Mouse (Mus musculus): ENCODE measurements at regions not wholly inside any gene's neighbourhood (a gene's known extent, or its start where the extent isn't known, plus 50 kb on each side); places are given as distances from the start of the nearest gene placed in this dataset.

DNA sequence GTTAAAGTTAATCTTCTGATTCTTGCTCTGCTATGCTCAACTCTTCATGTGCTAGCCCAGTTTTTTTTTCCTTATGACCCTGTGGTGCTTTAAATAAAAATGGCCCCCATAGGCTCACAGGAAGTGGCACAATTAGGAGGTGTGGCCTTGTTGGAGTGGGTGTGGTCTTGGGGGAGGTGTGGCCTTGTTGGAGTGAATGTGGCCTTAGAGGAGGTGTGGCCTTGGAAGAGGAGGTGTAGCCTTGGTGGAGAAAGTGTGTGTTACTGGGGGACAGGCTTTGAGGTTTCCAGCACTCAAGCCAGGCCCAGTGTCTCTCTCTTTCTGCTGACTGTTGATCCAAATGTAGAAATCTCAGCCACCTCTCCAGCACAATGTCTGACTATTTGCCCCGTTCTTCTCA, 186.0 kb upstream of the Rhobtb1 start:
- H3K4me2 ChIP-seq, result no peak overlapping the region
- no peaks in the 10 kb centered on the region for H3K36me3 ChIP-seq
- H3K27ac ChIP-seq, result no peak overlapping the region
- peaks cover 6% of the 10 kb centered on the region; the same call in 1 of the 2 replicates for H3K9me3 ChIP-seq (replicated peaks)
- H3K4me1 ChIP-seq (replicated peaks), result no peaks in the 10 kb centered on the region
- H3K9ac ChIP-seq, result no peak overlapping the region
- no peak for ATAC-seq (ENCODE audit: low read depth)
- H3K4me3 ChIP-seq (replicated peaks), result no peak overlapping the region
- WGBS (ENCODE audit: insufficient replicate concordance), result 62% methylated on average over 1 of the region's 1 CpGs
- H3K27me3 ChIP-seq, result no peaks in the 10 kb centered on the region
- no peak for DNase-seq

DNA sequence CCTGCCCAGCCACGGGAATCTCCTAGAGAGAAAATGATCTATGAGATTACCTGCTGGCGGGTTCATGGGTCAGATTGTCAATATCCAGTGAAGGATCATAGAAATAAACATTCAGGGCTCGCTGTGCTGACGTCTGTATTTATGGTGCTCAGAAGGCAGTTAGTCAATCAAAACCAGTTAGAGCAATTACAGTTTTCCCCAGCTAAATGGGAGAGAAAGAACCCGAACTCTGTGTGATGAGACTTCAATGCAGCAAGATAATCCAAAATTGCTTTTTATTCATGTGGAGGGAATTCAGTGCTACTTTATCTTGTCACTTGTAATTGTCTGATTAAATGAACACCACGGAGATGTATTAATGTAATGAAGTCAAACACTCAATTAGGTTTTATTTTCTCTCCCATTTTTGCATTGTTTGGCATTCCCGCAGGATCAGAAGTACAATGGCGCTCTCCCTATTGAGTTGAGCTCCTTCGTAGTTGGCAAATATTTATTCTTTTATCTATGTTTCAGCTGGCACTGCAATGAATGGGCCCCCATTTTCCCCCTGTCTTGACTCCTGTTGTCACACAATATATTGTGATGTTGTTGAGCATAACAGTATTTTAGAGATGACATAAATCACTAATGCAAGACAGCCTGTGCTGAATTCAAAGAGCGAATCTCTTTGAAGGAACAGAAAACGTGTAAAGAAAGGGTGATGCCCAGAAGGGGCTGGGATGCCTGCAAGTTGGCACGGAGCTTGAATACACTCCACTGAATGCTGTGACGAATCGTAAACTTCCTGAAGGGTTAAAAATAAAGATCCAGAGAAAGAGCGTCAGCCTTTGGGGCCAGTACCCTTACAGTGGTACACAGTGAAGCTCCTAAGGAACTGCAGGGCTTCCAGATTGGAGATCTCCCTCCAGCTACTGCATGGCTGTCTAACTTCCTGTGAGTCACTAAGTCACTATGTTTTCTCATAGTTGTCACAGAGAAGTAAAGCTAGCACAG, 183.0 kb upstream of the Rhobtb1 start:
- WGBS (ENCODE audit: insufficient replicate concordance), result 66% methylated on average over 15 of the region's 15 CpGs
- H3K36me3 ChIP-seq, result no peaks in the 10 kb centered on the region
- H3K4me1 ChIP-seq (replicated peaks), result no peaks in the 10 kb centered on the region
- no peaks in the 10 kb centered on the region for H3K27me3 ChIP-seq
- no peak for DNase-seq
- no peak for ATAC-seq (ENCODE audit: low read depth)
- no peak overlapping the region for H3K4me3 ChIP-seq (replicated peaks)
- no peak overlapping the region for H3K4me2 ChIP-seq
- H3K27ac ChIP-seq, result no peak overlapping the region
- no peak overlapping the region for H3K9ac ChIP-seq
- H3K9me3 ChIP-seq (replicated peaks), result peaks cover 6% of the 10 kb centered on the region; the same call in 1 of the 2 replicates

DNA sequence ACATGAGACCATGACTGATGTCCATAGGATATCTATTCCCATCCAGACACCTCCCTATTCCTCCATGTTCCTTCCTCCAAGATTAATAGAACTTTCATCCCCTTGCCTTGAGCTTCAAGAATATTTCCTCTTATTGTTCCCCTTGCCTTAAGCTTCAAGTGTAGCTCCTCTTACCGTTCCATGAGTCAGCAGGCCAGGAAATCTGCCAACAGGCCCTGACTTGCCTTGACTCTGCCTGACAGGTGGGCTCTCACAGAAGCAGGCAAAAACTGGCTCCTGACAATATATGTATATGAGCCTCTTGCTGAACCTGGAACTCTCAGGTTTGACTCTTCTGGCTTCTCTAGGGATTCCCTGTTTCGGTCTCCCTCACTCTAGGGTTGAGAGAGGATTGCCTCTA, 180.7 kb upstream of the Rhobtb1 start:
- Histone ChIP-seq H3K27ac (no peak overlapping the region), H3K36me3 (no peaks in the 10 kb centered on the region), H3K9me3 (replicated peaks) (no peaks in the 10 kb centered on the region), H3K4me1 (replicated peaks) (no peaks in the 10 kb centered on the region), H3K27me3 (no peaks in the 10 kb centered on the region), H3K4me2 (no peak overlapping the region), H3K4me3 (replicated peaks) (no peak overlapping the region), H3K9ac (no peak overlapping the region)
- no peak for ATAC-seq (ENCODE audit: low read depth)
- DNase-seq, result no peak
- WGBS (ENCODE audit: insufficient replicate concordance), result 59% methylated on average over 2 of the region's 2 CpGs

DNA sequence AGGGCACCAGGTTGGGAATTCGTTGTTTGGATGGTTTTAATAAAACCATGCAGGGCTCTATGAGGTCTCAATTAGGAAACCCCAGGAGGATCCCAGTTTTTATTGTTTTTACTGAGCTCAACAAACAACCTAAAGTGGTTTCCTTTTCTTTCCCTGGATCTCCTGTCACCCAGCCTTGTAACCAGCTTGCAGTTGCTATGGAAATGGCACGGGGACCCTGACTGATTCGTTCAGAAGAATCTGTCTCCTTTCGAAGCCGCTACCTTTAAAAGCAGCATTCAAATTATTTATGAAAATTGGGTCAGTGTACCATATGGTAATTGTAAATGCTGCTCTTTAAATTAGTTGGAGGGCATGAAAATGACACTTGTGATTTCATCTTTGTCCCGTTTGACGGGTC, 176.5 kb upstream of the Rhobtb1 start:
- Histone ChIP-seq H3K36me3 (no peaks in the 10 kb centered on the region), H3K4me3 (replicated peaks) (no peak overlapping the region), H3K27ac (no peak overlapping the region), H3K4me2 (no peak overlapping the region), H3K9ac (no peak overlapping the region), H3K4me1 (replicated peaks) (no peaks in the 10 kb centered on the region), H3K27me3 (no peaks in the 10 kb centered on the region), H3K9me3 (replicated peaks) (no peaks in the 10 kb centered on the region)
- DNase-seq, result no peak
- ATAC-seq (ENCODE audit: low read depth), result no peak
- WGBS (ENCODE audit: insufficient replicate concordance), result 64% methylated on average over 7 of the region's 7 CpGs

DNA sequence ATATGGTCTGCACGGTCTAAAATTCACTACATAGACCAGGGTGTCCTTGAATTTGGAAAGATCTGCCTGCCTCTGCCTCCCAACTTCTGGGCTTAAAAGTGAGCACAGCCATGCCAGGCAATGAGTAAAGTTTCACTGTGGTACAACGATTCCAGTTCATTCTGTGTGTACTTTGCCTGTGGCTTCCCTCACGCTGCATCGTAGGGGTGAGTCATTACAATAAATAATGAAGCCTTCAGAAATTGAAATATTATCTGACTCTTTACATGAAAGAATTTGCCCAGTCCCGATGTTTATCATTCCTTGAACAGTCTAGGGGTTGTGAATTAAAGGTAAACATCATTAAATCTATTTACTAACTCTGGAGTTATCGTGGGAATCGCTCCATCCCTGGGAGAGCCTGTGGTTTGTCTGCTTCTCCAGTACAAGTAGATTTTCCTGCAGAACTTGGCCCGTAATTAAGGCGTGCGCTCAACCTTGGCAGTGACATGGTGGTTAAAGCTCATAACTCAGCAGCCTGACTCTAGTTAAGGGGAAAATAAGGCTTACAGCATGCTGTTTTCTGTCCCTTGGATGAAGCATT, 174.7 kb upstream of the Rhobtb1 start:
- no peaks in the 10 kb centered on the region for H3K36me3 ChIP-seq
- no peaks in the 10 kb centered on the region for H3K4me1 ChIP-seq (replicated peaks)
- ATAC-seq (ENCODE audit: low read depth), result no peak
- no peak for DNase-seq
- no peaks in the 10 kb centered on the region for H3K27me3 ChIP-seq
- no peak overlapping the region for H3K4me2 ChIP-seq
- 66% methylated on average over 10 of the region's 10 CpGs for WGBS (ENCODE audit: insufficient replicate concordance)
- no peak overlapping the region for H3K27ac ChIP-seq
- H3K4me3 ChIP-seq (replicated peaks), result no peak overlapping the region
- no peaks in the 10 kb centered on the region for H3K9me3 ChIP-seq (replicated peaks)
- no peak overlapping the region for H3K9ac ChIP-seq

DNA sequence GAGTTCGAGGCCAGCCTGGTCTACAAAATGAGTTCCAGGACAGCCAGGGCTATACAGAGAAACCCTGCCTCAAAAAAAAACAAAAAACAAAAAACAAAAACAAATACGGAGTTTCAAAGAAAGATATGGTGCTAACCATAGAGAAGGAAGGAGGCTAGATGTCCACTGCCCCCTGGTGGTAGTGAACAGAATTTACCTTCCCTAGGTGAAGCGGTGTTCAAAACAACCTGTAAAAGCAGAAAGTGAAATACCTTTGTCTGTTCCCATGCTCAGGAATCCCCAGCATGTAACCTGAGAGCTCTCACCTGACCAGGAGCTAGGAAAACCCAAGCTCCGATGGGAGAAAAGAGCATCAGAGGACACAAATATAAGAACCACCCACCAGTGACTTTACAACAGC, 173.1 kb upstream of the Rhobtb1 start:
- no peaks in the 10 kb centered on the region for H3K36me3 ChIP-seq
- H3K27me3 ChIP-seq, result no peaks in the 10 kb centered on the region
- no peak overlapping the region for H3K27ac ChIP-seq
- no peak for DNase-seq
- WGBS (ENCODE audit: insufficient replicate concordance), result 47% methylated on average over 4 of the region's 4 CpGs
- no peaks in the 10 kb centered on the region for H3K4me1 ChIP-seq (replicated peaks)
- H3K9me3 ChIP-seq (replicated peaks), result no peaks in the 10 kb centered on the region
- H3K4me2 ChIP-seq, result no peak overlapping the region
- no peak overlapping the region for H3K9ac ChIP-seq
- H3K4me3 ChIP-seq (replicated peaks), result no peak overlapping the region
- no peak for ATAC-seq (ENCODE audit: low read depth)

DNA sequence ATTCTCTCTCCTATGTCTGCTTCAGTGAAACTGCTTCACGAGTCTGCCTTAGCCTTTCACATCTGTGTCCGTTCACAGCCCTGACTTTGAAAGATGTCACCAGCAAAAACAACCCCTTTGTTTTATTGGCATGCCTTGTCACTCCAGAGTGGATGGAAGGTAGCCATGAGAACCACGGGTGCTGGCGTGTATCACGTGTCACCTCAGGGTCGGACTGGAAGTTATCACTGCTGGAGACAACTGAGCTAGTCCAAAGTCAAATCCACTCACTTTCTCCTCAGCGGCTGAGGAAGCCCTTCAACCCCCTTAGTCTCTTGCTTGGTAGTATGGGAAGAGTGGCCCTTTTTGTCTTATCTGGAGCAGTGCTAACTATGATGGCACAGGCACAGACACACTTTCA, 171.3 kb upstream of the Rhobtb1 start:
- 64% methylated on average over 7 of the region's 7 CpGs for WGBS (ENCODE audit: insufficient replicate concordance)
- no peaks in the 10 kb centered on the region for H3K36me3 ChIP-seq
- H3K4me1 ChIP-seq (replicated peaks), result no peaks in the 10 kb centered on the region
- no peak overlapping the region for H3K27ac ChIP-seq
- DNase-seq (no peak), ATAC-seq (ENCODE audit: low read depth) (no peak)
- no peaks in the 10 kb centered on the region for H3K9me3 ChIP-seq (replicated peaks)
- no peak overlapping the region for H3K4me3 ChIP-seq (replicated peaks)
- H3K9ac ChIP-seq, result no peak overlapping the region
- no peaks in the 10 kb centered on the region for H3K27me3 ChIP-seq
- no peak overlapping the region for H3K4me2 ChIP-seq

DNA sequence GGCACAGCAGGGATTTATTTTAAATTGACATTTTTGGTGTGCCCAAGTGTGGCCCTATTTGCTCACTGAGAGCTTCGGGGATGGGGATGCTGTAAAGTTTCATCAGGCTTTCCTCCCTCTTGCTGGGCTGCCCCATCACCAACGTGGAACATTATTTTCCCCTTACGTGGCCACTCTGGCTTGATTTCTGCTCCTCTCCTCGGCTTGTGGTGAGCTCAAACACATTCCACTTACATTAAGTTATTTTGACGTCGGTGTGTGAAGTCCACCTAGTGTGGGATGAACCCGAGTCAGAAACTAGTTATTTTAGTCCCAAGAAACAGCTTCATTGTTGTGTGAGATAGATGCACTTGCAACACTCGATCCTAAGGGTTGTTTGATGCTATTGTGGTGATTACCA, 168.9 kb upstream of the Rhobtb1 start:
- 58% methylated on average over 8 of the region's 8 CpGs for WGBS (ENCODE audit: insufficient replicate concordance)
- no peak for ATAC-seq (ENCODE audit: low read depth)

DNA sequence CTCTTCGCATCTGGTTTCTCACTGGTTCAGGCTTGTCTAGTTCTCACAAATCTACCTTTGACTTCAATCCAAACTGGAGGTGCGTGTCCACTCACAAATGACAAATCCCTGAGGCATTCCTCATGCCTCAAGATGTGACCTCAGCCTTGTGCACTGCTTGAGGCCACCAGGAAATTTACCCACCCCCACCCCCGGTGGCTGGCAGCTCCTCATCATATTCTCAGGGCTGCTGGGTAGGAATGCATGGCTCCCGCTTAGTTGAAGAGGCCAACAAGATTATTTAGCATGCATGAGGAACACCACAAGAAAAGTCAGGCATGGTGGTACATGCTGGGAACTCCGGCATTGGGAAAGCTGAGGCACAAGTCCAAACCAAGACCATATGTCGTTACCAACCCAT, 160.7 kb upstream of the Rhobtb1 start:
- 70% methylated on average over 6 of the region's 6 CpGs for WGBS (ENCODE audit: insufficient replicate concordance)
- H3K4me1 ChIP-seq (replicated peaks), result no peaks in the 10 kb centered on the region
- ATAC-seq (ENCODE audit: low read depth) (no peak), DNase-seq (no peak)
- H3K27ac ChIP-seq, result no peak overlapping the region
- no peak overlapping the region for H3K4me3 ChIP-seq (replicated peaks)
- H3K9me3 ChIP-seq (replicated peaks), result peaks cover 2% of the 10 kb centered on the region; the same call in 1 of the 2 replicates
- H3K36me3 ChIP-seq, result no peaks in the 10 kb centered on the region
- no peak overlapping the region for H3K9ac ChIP-seq
- no peaks in the 10 kb centered on the region for H3K27me3 ChIP-seq
- no peak overlapping the region for H3K4me2 ChIP-seq

More for the DNA sequence above, 168.9 kb upstream of the Rhobtb1 start:
- Histone ChIP-seq H3K27ac (no peak overlapping the region), H3K36me3 (no peaks in the 10 kb centered on the region), H3K4me3 (replicated peaks) (no peak overlapping the region), H3K9ac (no peak overlapping the region), H3K27me3 (no peaks in the 10 kb centered on the region), H3K4me1 (replicated peaks) (no peaks in the 10 kb centered on the region), H3K4me2 (no peak overlapping the region), H3K9me3 (replicated peaks) (no peaks in the 10 kb centered on the region)
- no peak for DNase-seq

DNA sequence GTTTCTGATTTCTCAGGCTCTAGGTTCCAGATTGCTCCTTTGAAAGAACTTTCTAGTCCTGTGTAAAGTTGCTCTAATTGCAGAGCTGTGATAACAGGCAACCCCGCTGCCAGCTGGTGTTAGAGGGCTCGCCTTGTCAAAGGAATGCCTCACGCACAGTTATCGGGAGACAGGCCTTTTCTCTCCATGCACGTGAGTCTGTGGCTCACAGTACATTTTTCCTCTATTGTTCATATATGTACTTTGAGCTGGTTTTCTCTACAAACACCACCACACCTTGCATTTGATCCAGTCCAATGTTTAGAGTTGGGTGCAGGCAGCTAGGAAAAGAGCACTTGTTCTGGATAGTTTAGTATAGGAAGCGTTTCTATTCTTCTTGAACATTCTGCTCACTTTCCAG, 151.6 kb upstream of the Rhobtb1 start:
- H3K27me3 ChIP-seq, result no peaks in the 10 kb centered on the region

DNA sequence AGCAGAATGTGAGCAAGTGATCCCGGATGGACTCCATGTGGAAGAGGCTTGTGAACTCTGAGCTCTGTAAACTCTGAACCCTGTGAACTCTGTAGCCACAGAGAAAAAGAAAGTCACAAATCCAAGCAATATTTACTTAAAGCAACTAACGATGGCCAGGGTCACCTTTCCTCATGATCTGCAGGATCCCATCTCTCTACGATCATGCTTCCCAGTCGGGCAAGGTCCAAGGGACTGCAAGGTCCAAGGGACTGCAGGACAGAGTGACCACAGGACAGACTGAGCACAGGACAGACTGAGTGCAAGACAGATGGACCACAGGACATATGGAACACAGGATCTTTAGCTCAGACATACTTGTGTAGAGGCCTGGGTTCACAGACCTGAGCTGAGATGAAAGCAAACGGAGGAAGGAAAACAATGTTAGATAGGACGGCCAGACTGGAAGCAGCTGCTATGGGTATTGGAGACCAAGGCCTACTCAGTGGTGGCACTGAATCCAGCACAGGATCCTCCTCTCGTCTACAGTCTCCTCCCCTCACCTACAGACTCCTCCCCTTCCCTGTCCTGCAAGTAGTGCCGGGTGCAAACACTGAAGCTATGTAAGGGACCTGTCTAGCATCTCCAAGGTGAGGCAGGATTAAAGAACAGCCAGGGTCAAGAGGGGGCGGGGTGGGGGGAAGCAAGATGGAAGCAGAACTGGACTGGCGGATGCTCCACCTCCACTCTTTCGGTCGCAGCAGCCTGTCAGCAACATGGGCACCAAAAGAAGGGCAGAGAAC, 149.4 kb upstream of the Rhobtb1 start:
- WGBS (ENCODE audit: insufficient replicate concordance), result 64% methylated on average over 12 of the region's 12 CpGs
- peak; percentile 43 for ATAC-seq (ENCODE audit: low read depth)

More for the DNA sequence above, 151.6 kb upstream of the Rhobtb1 start:
- Histone ChIP-seq H3K4me3 (replicated peaks) (no peak overlapping the region), H3K36me3 (no peaks in the 10 kb centered on the region), H3K9ac (no peak overlapping the region), H3K4me1 (replicated peaks) (no peaks in the 10 kb centered on the region), H3K9me3 (replicated peaks) (peaks cover 12% of the 10 kb centered on the region; the same call in 1 of the 2 replicates), H3K27ac (no peak overlapping the region), H3K4me2 (no peak overlapping the region)
- no peak for ATAC-seq (ENCODE audit: low read depth)
- no peak for DNase-seq
- WGBS (ENCODE audit: insufficient replicate concordance), result 63% methylated on average over 6 of the region's 6 CpGs

More for the DNA sequence above, 149.4 kb upstream of the Rhobtb1 start:
- H3K9ac ChIP-seq, result no peak overlapping the region
- peaks cover 12% of the 10 kb centered on the region; the same call in 1 of the 2 replicates for H3K9me3 ChIP-seq (replicated peaks)
- H3K4me2 ChIP-seq, result no peak overlapping the region
- no peaks in the 10 kb centered on the region for H3K36me3 ChIP-seq
- H3K27me3 ChIP-seq, result no peaks in the 10 kb centered on the region
- no peak for DNase-seq
- H3K4me1 ChIP-seq (replicated peaks), result no peaks in the 10 kb centered on the region
- no peak overlapping the region for H3K27ac ChIP-seq
- no peak overlapping the region for H3K4me3 ChIP-seq (replicated peaks)

Data from liver, embryonic 13.5 days (tissue).